Mouse (Mus musculus): ENCODE data around the gene RPS10-NUDT3. TPM values are rescaled to one million over a fixed set of nuclear protein-coding genes. Genes with fewer than 3 reads are reported as not detected.

RPS10-NUDT3 gene
- polyA plus RNA-seq, 1 experiment from 2014 or later: not detected

DNA sequence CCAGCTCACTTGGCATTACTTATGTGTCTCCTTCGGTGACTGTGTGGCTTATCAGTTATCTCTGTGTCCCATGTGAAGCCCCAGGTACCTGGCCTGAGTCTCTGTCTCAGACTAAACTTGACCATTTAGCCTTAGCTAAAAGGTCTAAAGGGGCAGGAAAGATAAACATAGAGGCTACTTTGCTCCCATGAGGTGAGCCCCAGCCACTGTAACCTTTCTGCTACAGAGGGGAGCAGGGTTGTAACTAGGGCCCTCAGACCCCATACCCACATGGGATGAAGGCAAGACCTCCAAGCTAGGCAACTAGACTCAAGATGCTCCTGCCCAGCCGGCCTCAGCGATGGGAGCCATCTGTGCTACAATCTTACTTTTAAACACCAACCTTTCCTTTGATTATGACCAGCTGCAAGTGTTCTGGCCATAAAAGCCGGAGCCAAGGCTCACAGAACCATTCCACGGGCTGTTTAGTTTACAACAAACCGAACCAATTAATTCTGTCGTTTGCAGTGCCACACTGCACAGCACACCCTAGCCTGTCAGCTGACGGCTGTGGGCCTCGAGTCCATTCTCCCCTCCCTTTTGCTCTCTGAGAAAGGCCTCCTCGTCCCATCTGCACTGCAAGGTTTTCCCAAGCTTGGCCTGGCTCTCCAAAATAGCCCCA, 59.8 kb downstream of the RPS10-NUDT3 start:
- Histone ChIP-seq H3K9me3 (replicated peaks) (no peaks in the 10 kb centered on the region), H3K27me3 (ENCODE audit: low read depth, poor library complexity, severe bottlenecking) (no peaks in the 10 kb centered on the region), H3K4me1 (no peaks in the 10 kb centered on the region), H3K27ac (replicated peaks) (no peak overlapping the region), H3K4me3 (no peak overlapping the region), H3K36me3 (peaks cover 75% of the 10 kb centered on the region)
- 92% methylated on average over 10 of the region's 10 CpGs for WGBS
- DNase-seq (ENCODE audit: low spot score): no peak

DNA sequence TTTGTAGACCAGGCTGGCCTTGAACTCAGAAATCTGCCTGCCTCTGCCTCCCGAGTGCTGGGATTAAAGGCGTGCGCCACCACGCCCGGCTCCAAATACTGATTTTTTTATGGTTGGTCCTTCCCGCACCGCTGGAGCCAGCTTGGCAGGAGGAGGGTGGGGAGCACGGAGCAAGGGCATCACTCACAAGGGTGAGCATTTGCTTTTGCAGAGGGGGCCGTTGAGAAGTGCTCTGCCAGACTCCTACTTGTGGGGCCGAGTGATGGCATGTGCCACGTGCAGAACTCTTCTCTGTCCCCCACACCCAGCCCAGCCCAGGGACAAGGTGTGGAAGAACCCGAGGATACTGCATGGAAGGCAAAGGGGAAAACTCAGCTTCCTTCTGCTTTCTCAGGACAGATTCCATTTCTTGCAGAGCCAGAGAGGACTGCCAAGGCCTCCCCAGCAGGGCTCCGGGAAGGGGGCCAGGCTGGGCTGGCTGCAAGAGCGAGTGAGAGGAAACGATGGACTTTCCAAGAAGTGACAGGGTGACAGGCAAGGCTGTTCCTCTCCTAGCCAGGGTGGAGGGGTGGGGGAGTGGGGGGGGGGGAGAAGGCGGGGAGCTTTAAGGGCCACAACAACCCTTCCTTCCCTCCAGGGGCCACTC, 60.4 kb downstream of the RPS10-NUDT3 start:
- Histone ChIP-seq H3K27me3 (ENCODE audit: low read depth, poor library complexity, severe bottlenecking) (no peaks in the 10 kb centered on the region), H3K36me3 (peaks cover 69% of the 10 kb centered on the region), H3K27ac (replicated peaks) (no peak overlapping the region), H3K9me3 (replicated peaks) (no peaks in the 10 kb centered on the region), H3K4me3 (no peak overlapping the region), H3K4me1 (no peaks in the 10 kb centered on the region)
- WGBS: 95% methylated on average over 16 of the region's 16 CpGs
- no peak for DNase-seq (ENCODE audit: low spot score)

DNA sequence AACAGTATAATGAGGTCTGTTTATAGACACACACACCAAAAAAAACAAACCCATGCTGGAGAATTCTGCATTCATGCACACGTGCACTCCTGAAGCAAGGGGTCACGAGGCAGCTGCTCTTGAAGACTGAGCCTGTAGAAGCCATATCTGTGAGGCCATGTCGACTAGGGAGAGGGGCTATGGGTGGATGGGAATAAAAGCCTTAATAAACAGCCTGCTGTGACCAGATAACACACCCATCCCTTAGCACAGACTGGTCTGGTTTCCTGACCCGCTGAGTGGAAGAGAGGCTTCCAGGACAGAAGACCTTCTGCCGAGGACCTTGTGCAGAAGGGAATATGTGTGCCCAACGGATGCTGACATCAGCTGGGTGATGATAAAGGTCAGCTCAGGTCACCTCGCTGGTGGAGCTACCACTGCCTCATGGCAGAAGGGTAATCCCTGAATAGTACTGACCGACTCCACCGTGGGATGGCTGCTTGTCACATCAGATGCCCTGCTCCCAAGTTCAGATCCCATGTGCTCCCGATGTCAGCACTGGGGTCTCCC, 61.2 kb downstream of the RPS10-NUDT3 start:
- Histone ChIP-seq H3K4me3 (no peak overlapping the region), H3K27ac (replicated peaks) (no peak overlapping the region), H3K27me3 (ENCODE audit: low read depth, poor library complexity, severe bottlenecking) (no peaks in the 10 kb centered on the region), H3K9me3 (replicated peaks) (no peaks in the 10 kb centered on the region), H3K4me1 (no peaks in the 10 kb centered on the region), H3K36me3 (peaks cover 61% of the 10 kb centered on the region)
- WGBS: 86% methylated on average over 10 of the region's 10 CpGs
- no peak for DNase-seq (ENCODE audit: low spot score)

DNA sequence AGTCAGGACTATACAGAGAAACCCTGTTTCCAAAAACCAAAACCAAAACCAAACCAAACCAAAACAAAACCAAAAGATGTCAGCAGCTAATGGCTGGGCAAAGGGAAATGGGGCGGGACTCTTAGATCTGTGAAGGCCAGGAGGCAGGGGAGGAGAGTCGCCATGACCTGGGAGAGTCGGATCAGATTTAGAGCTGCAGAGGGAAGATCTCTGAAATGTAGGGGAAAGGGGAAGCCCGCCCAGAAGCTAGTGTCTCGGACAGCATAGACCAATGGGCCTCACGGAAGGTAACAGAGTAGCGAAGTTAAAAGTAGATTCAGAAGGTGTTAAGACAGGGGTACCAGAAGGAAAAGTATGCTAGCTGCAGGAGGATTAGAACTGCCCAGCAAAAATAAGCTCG, 63.7 kb downstream of the RPS10-NUDT3 start:
- Histone ChIP-seq H3K27me3 (ENCODE audit: low read depth, poor library complexity, severe bottlenecking) (peaks cover 3% of the 10 kb centered on the region; the same call in 1 of the 2 replicates), H3K9me3 (replicated peaks) (no peaks in the 10 kb centered on the region), H3K36me3 (peaks cover 38% of the 10 kb centered on the region), H3K4me1 (peaks cover 7% of the 10 kb centered on the region), H3K4me3 (no peak overlapping the region), H3K27ac (replicated peaks) (no peak overlapping the region)
- DNase-seq (ENCODE audit: low spot score): no peak
- 83% methylated on average over 8 of the region's 8 CpGs for WGBS

DNA sequence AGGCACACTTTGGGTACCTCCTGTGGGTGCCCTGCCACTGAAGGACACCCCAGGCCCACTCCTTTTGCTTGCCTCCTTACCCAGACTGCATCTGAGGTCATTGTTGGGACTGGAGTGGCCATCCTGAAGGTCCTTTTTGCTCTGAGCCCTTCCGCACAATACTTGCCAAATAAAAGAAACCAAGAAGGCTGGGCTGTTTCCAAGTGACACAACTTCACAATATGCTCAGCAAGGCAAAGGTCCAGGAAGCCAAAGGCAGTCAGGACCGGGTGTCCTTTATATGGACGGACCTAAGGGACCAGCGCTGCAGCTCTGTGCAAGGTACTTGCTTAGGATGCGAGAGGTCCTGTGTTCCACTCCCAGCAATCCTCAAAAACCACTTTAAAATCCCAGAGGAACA, 66.8 kb downstream of the RPS10-NUDT3 start:
- peaks cover 35% of the 10 kb centered on the region for H3K4me1 ChIP-seq
- H3K4me3 ChIP-seq: no peak overlapping the region
- peaks cover 18% of the 10 kb centered on the region for H3K36me3 ChIP-seq
- no peaks in the 10 kb centered on the region for H3K9me3 ChIP-seq (replicated peaks)
- H3K27ac ChIP-seq (replicated peaks): no peak overlapping the region
- WGBS: 85% methylated on average over 5 of the region's 5 CpGs
- DNase-seq (ENCODE audit: low spot score): no peak
- H3K27me3 ChIP-seq (ENCODE audit: low read depth, poor library complexity, severe bottlenecking): peaks cover 3% of the 10 kb centered on the region; the same call in 1 of the 2 replicates

DNA sequence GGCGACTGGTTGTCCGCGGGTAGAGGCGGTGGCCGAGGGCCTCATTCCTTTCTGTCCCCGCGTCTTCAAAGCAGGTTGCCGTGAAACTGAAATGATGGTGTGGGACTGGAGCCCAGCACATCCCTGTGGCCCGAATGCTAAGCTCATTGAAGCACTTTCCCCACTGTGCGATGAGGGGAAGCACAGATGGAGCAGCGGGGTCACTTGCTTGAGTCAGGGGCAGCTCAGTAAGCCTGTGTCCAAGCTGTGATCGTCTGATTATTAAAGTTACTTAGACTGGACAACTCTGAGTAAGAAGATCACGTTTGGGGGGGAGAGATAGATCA, 69.1 kb downstream of the RPS10-NUDT3 start:
- no peak for DNase-seq (ENCODE audit: low spot score)
- Histone ChIP-seq H3K4me3 (peak overlapping the region; percentile 75), H3K4me1 (peaks cover 49% of the 10 kb centered on the region), H3K36me3 (peaks cover 24% of the 10 kb centered on the region), H3K27ac (replicated peaks) (peak overlapping the region; percentile 86), H3K27me3 (ENCODE audit: low read depth, poor library complexity, severe bottlenecking) (peaks cover 3% of the 10 kb centered on the region; the same call in 1 of the 2 replicates), H3K9me3 (replicated peaks) (no peaks in the 10 kb centered on the region)
- WGBS: under 1% methylated on average over 13 of the region's 13 CpGs

DNA sequence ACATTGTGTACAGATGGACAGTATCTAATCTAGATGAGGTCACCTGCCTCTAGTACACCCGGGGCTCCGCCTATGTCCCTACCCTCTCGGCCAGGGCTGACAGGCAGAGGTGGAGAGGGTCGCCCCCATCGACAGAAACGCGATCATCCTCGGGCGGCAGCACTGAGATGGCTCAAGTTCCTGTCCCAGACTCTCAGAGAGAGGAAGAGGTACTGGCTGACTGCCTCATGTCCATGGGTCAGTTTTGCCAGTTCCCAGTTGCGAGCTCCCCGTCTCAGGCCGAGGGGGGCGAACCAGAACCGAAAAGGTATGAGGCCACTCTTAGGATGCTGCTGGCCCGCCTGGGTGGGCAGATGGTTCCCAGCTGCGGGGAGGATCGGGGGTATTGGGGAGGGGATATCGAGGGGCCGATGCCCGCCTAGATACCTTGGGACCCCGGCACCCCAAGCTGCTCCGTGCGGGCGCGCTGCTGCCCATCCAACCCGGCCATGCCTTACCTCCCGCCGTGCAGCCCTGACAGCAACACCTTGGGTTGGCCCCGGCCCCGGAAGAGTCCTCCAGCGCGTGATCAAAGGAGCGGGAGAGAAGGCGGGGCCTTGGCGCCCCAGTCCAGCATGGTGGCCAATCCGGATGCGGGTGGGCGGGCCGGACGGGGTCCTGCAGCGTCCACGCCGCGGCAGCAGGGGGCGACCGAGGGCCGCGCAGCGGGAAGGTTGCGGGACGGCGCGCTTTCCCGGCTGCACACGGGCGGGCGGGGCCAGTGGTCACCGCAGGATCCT, 69.7 kb downstream of the RPS10-NUDT3 start, which contains the start of gene AI413582:
Gene AI413582 (minus strand): TSS at position 594 of the 779 bp plus-strand sequence.
- Histone ChIP-seq H3K27ac (replicated peaks) (peak within 1 kb of the TSS; percentile 86), H3K4me3 (peak within 1 kb of the TSS; percentile 75), H3K36me3 (peaks cover 30% of the 10 kb centered on the region), H3K4me1 (peaks cover 54% of the 10 kb centered on the region), H3K27me3 (ENCODE audit: low read depth, poor library complexity, severe bottlenecking) (peaks cover 3% of the 10 kb centered on the region; the same call in 1 of the 2 replicates), H3K9me3 (replicated peaks) (no peaks in the 10 kb centered on the region)
- DNase-seq (ENCODE audit: low spot score): peak; percentile 98
- under 1% methylated on average over 58 of the region's 58 CpGs for WGBS

DNA sequence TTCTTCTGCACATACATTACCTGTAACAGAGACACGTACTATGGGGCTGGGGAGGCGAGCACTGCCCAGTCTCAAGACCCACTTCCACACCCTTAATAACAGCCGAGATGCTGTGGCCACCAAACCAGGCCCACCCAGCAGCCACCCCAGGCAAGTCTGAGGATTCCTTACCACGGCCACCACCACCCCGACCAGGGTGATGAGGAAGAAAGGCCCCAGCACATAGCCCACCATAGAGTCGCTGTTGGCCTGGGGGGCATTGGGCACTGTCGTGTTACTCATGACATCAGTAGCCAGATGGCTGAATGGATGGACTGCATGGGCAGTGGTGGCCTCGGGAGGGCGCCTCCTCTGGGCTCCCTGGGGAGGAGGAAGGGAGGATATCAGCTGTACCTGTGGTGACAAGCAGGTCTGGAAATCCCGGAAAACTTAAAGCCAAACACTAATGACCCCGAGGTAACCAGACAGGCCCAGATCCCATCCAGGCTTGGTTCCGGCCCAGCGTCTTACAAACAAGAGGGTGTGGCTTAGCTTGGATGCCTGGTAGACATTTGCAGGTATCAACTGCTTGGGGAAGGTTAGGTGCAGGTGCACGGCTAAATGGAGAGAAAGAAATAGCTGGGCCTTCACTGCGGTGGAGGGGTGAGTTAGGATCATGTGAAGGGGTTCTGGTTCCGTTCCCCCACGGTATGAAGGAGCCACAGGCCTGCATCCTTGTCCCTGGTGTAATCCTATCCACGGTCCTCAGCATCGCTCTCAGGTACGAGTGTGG, 70.4 kb downstream of the RPS10-NUDT3 start:
- 10% methylated on average over 20 of the region's 20 CpGs for WGBS
- Histone ChIP-seq H3K27me3 (ENCODE audit: low read depth, poor library complexity, severe bottlenecking) (peaks cover 3% of the 10 kb centered on the region; the same call in 1 of the 2 replicates), H3K36me3 (peaks cover 37% of the 10 kb centered on the region), H3K4me1 (peaks cover 62% of the 10 kb centered on the region), H3K27ac (replicated peaks) (peak overlapping the region; percentile 86), H3K9me3 (replicated peaks) (no peaks in the 10 kb centered on the region), H3K4me3 (peak overlapping the region; percentile 75)
- DNase-seq (ENCODE audit: low spot score): peak; percentile 59

DNA sequence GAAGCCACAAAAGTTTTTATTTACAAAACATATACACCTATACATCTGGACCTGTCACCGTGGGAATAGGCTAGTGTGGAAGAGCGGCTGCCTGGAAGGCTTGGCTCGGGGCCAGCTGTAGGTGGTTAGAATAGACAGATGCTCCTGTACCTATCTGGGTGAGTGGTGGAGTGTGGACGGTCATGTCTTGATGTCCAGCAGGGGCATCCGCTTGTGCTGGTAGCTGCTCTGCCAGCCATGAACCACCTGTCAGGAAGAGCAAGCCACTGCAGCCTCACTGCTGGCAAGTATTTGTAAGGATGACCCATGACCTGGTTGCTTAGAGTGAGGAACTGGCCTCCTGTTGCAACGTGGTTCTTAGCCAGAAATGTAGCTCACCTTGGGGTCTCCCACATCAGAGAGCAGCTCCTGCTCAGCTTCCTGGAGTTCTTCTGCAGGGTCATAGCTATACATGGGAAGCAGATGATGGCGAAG, 71.2 kb downstream of the RPS10-NUDT3 start:
- Histone ChIP-seq H3K4me1 (peaks cover 70% of the 10 kb centered on the region), H3K9me3 (replicated peaks) (no peaks in the 10 kb centered on the region), H3K27ac (replicated peaks) (no peak overlapping the region), H3K4me3 (peak overlapping the region; percentile 75; the same call in 1 of the 2 replicates), H3K27me3 (ENCODE audit: low read depth, poor library complexity, severe bottlenecking) (peaks cover 3% of the 10 kb centered on the region; the same call in 1 of the 2 replicates), H3K36me3 (peaks cover 42% of the 10 kb centered on the region)
- WGBS: 54% methylated on average over 7 of the region's 7 CpGs
- peak; percentile 41 for DNase-seq (ENCODE audit: low spot score)

DNA sequence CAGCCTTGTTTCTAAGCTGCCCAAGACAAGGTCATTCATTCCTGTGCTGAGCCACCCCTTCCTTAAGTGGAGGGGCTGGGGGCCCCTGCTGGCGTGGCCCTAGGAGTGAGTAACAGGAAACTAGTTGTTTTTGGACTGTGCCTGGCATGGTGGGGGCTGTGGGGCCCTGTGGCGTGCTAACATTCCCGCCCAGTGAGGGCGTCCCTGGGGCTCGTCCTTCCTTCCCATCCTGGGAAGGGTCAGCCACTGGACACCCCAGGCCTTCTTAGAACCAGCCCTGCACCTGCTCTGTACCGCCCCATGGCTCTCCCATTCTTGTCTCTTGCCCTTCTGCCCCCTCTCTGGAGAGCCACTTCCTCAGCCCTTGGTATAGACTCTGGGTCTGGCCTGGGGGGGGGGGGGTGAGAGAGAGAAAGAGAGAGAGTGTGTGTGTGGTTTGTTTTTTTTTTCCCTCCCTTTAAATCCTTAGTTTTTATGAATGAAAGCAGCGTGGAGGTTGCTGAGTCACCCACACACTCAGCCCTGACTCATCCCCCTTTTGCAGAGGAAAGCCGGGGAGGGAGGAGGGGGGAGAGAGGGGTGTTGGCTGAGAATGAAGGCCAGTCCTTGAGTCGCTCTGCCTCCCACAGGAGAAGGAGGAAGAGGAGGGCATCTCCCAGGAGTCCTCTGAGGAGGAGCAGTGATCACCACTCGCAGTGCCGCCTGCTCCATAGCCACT, 73.1 kb downstream of the RPS10-NUDT3 start:
- 69% methylated on average over 7 of the region's 11 CpGs for WGBS
- Histone ChIP-seq H3K4me1 (peaks cover 88% of the 10 kb centered on the region), H3K27me3 (ENCODE audit: low read depth, poor library complexity, severe bottlenecking) (peaks cover 3% of the 10 kb centered on the region; the same call in 1 of the 2 replicates), H3K36me3 (peaks cover 42% of the 10 kb centered on the region), H3K27ac (replicated peaks) (0 out of 2 replicates have a peak overlapping the region, but pooled peaks have one; percentile 49), H3K4me3 (no peak overlapping the region), H3K9me3 (replicated peaks) (no peaks in the 10 kb centered on the region)
- no peak for DNase-seq (ENCODE audit: low spot score)

DNA sequence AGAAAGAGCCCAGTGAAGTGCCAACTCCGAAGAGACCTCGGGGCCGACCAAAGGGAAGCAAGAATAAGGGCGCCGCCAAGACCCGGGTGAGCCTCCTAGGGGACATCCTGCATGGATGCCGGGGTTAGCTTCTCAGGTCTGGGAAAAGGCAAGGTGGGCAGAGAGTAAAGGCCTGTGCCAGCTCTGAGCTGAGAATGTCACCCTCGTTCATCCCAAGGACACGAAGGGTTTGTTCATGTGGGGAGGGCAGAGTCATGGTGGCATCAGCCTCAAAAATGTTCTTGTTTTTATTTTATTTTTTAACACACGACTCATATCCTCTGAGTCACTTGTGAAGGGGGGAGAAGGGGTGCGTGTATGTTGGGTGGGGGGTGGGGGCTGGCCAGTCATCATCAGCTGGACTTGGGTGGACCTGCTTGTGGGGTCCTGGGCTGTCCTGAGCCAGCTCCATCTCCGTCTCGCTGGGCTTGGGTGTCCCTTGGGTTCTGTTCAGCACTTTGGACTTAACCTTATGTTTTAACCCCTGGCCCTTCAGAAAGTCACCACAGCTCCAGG, 74.0 kb downstream of the RPS10-NUDT3 start:
- H3K27me3 ChIP-seq (ENCODE audit: low read depth, poor library complexity, severe bottlenecking): no peaks in the 10 kb centered on the region
- H3K27ac ChIP-seq (replicated peaks): no peak overlapping the region
- peaks cover 42% of the 10 kb centered on the region for H3K36me3 ChIP-seq
- DNase-seq (ENCODE audit: low spot score): no peak
- WGBS: 88% methylated on average over 13 of the region's 13 CpGs
- no peaks in the 10 kb centered on the region for H3K9me3 ChIP-seq (replicated peaks)
- H3K4me1 ChIP-seq: peaks cover 81% of the 10 kb centered on the region
- no peak overlapping the region for H3K4me3 ChIP-seq

All from midbrain, embryonic 10.5 days (tissue).